Mouse (Mus musculus) adrenal gland (tissue): ENCODE measurements at regions not wholly inside any gene's neighbourhood (a gene's known extent, or its start where the extent isn't known, plus 50 kb on each side); places are given as distances from the start of the nearest gene placed in this dataset.

Experiments
- intact Hi-C: fragments of 180-260 bp; cut with DNase I; formaldehyde crosslinking; loops from one replicate; pipeline ENCODE4 v1.15.1; 2025

GRCm38 (mm10) chr3:115655020-115655419, 59.9 kb downstream of the S1pr1 start:
- intact Hi-C loops = no loop called here

- intact Hi-C loops = no loop called here
Observed at GRCm38 (mm10) chr3:115652236-115652635, 62.6 kb downstream of the S1pr1 start.

GRCm38 (mm10) chr3:115649338-115650117, 65.3 kb downstream of the S1pr1 start:
- intact Hi-C loops = no loop called here

- intact Hi-C loops = no loop called here
Observed at GRCm38 (mm10) chr3:115646993-115647392, 67.9 kb downstream of the S1pr1 start.

- intact Hi-C loops = no loop called here
Observed at GRCm38 (mm10) chr3:115644307-115644706, 70.6 kb downstream of the S1pr1 start.

GRCm38 (mm10) chr3:115642846-115643260, 72.0 kb downstream of the S1pr1 start:
- intact Hi-C loops = loop anchor here (1.0 kb wide), 1 partner anchor 47 kb away; no protein-coding TSS in a partner anchor

- intact Hi-C loops = loop anchor here (1.0 kb wide), 1 partner anchor 46 kb away; no protein-coding TSS in a partner anchor
Observed at GRCm38 (mm10) chr3:115642001-115642845, 72.6 kb downstream of the S1pr1 start.

- intact Hi-C loops = no loop called here
Observed at GRCm38 (mm10) chr3:115641411-115641810, 73.5 kb downstream of the S1pr1 start.

GRCm38 (mm10) chr3:115635487-115635886, 79.4 kb downstream of the S1pr1 start:
- intact Hi-C loops = no loop called here

GRCm38 (mm10) chr3:115635081-115635480, 79.8 kb downstream of the S1pr1 start:
- intact Hi-C loops = no loop called here

- intact Hi-C loops = no loop called here
Observed at GRCm38 (mm10) chr3:115632417-115632743, 82.5 kb downstream of the S1pr1 start.

- intact Hi-C loops = no loop called here
Observed at GRCm38 (mm10) chr3:115631573-115632416, 83.1 kb downstream of the S1pr1 start.

GRCm38 (mm10) chr3:115622920-115623319, 92.0 kb downstream of the S1pr1 start:
- intact Hi-C loops = no loop called here

- intact Hi-C loops = no loop called here
Observed at GRCm38 (mm10) chr3:115622300-115622699, 92.6 kb downstream of the S1pr1 start.

GRCm38 (mm10) chr3:115619970-115620369, 94.9 kb downstream of the S1pr1 start:
- intact Hi-C loops = no loop called here

GRCm38 (mm10) chr3:115615994-115616598, 98.8 kb downstream of the S1pr1 start:
- intact Hi-C loops = no loop called here

- intact Hi-C loops = no loop called here
Observed at GRCm38 (mm10) chr3:115612859-115613258, 102.0 kb downstream of the S1pr1 start.

- intact Hi-C loops = no loop called here
Observed at GRCm38 (mm10) chr3:115608087-115608486, 106.8 kb downstream of the S1pr1 start.

- intact Hi-C loops = no loop called here
Observed at GRCm38 (mm10) chr3:115604734-115605279, 110.1 kb downstream of the S1pr1 start.

- intact Hi-C loops = no loop called here
Observed at GRCm38 (mm10) chr3:115604267-115604666, 110.6 kb downstream of the S1pr1 start.

GRCm38 (mm10) chr3:115603803-115604202, 111.1 kb downstream of the S1pr1 start:
- intact Hi-C loops = no loop called here
